Mouse (Mus musculus) kidney, adult 18-20 months (tissue): Measurements from ENCODE around the gene Depdc1b.
A peak's percentile ranks its signal among the peaks of the same experiment; 100 is the strongest.

ENCODE experiments used
- DNase-seq: peaks from one replicate; pipeline ENCODE4 v3.0.0; 2021

The Depdc1b gene

GRCm38 (mm10) chr13:108449116-108450097 lies 133.3 kb downstream of the Depdc1b start, which contains the start of gene Pde4d:
TSS of gene Pde4d (plus strand) at chr13:108449948.
- peak; percentile 55 for DNase-seq

DNA sequence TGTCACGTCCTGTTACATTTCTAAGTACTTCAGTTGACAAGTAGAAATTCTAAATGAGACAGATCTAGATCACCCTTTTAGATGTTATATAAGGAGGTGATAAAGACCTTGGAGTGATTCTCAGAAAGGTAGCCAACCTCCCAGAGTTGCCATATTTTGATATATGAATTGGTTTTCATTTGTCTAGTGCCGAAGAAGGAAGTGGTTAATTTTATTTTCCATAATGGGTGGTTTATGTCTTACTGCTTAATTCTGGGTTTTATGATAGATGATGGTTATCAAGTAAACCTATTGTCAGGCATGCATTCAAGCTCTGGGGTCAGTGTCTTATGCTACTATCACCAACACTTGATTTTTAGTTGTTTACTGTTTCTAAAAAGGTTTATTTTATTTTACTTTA lies 135.0 kb downstream of the Depdc1b start:
- DNase-seq: no peak

DNA sequence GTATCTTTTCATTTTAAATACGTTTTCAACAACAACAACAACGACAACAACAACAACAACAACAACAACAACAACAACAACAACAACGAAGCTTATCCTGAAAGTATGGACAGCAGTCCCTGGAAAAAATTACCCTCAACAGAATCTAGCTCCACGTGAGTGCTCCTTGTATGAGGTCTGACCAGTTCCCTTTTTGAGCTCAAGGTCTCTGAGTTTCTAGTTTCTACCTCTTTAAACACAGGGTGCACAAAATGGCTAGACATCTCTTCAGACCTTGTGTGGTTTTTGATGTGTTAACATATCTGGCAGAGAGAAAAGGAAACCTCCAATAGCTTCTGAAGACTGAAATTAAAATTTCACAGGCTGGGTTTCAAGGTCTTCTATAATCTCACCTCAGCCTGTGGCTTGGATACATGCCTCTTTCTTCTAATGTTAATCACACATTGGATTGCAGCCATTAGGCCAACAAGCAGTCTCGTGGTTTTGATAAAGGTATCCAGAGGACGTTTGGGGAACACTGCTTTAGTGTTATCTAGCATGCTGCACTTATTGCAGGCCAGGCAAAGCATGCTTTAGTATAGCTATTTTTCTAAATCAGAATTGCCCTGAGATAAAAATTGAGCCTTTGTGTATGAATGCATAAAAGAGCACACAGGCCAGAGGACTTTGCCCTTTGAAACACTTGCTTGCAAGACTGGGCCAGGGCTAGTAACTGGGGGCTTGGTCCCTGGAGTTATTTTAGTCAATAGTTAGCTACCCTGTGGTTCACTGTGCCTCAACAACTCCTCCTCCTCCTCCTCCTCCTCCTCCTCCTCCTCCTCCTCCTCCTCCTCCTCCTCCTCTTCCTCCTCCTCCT lies 137.2 kb downstream of the Depdc1b start:
- peak; percentile 28 for DNase-seq
